ENCODE assay signal across 11 mouse cellular contexts in the genomic region with DNA sequence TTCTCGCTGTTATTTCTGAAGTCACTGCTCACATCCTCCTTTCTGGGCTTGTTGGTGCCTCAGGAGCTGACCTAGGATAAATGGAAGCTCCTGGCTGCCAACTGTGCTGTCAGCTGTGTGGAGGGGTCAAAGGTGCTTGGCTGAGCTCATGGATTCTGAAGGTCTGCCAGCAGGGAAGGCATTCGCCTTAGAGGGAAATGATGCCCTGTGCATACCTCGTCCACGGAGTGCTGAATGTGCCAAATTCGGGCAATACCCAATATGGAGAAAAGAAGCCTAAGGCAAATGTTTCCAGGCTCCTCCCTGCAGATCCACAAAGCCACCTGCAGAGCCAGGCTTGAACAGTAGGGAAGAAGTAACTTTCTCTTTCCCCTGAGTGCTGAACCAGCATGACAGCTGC.
DNase-seq lines count a peak whose midpoint lies in the region; ATAC-seq and TF ChIP-seq lines count a peak whose summit lies in the region.
"Had no signal": no experiment of that assay in that cellular context is flagged by ENCODE, and none has a peak within 500 bp of the region (broad histone marks: within the 10 kb centered on the region; RNA-seq: fewer than 3 reads in every experiment).

No protein-coding gene starts in this region.

- H3K9ac ChIP-seq in hindbrain, postnatal 0 days (replicated peaks; ENCODE audit: low read length), result no peak overlapping the region
- H3K9ac ChIP-seq: liver, embryonic 14.5 days had no signal

- DNase-seq in adrenal gland, postnatal 14 days, result peak; percentile 37
- no peak for DNase-seq in adrenal gland, postnatal 4 days (ENCODE audit: low spot score in 2 of 2)
- DNase-seq in kidney, adult 8-10 months, result peak; percentile 75 to 76
- DNase-seq in kidney, postnatal 4 days, result no peak
- DNase-seq in embryo, embryonic 10.5 days (ENCODE audit: low spot score), result peak; percentile 16
- DNase-seq in kidney, postnatal 36 days, result peak; percentile 75 to 78
- DNase-seq in hindbrain, postnatal 0 days (ENCODE audit: low spot score), result no peak
- DNase-seq in cerebellum, adult 11 months, result no peak
- DNase-seq: layer of hippocampus, postnatal 36 days; thymus, adult 2 months had no signal

- no peak for ATAC-seq in hindbrain, postnatal 0 days

- TF ChIP-seq CTCF in hindbrain, postnatal 0 days (IDR thresholded peaks at IDR 0.05; ENCODE audit: low read depth), result no peak

- no peak overlapping the region for H3K4me2 ChIP-seq in hindbrain, postnatal 0 days (ENCODE audit: low read depth, low read length)

- no peaks in the 10 kb centered on the region for H3K9me3 ChIP-seq in hindbrain, postnatal 0 days (ENCODE audit: low read length)

- H3K4me3 ChIP-seq in hindbrain, postnatal 0 days (ENCODE audit: low read length), result no peak overlapping the region

- H3K36me3 ChIP-seq in hindbrain, postnatal 0 days (ENCODE audit: insufficient read depth, low read length), result no peaks in the 10 kb centered on the region

- WGBS in hindbrain, postnatal 0 days, result 46% methylated on average over 5 of the region's 5 CpGs

- no peaks in the 10 kb centered on the region for H3K4me1 ChIP-seq in hindbrain, postnatal 0 days (ENCODE audit: insufficient read depth, low read length)

- H3K27me3 ChIP-seq in hindbrain, postnatal 0 days (ENCODE audit: insufficient read depth, low read length), result no peaks in the 10 kb centered on the region

- no peak overlapping the region for H3K27ac ChIP-seq in hindbrain, postnatal 0 days
- H3K27ac ChIP-seq: liver, embryonic 14.5 days had no signal

Comparison
In these comparisons a context has a peak if more than half of its experiments do, and no peak if none do; other contexts are left out.
1. DNase-seq: peak in adrenal gland, postnatal 14 days (single experiment), kidney, adult 8-10 months (2 of 2), embryo, embryonic 10.5 days (single experiment) and kidney, postnatal 36 days (2 of 2); none in adrenal gland, postnatal 4 days (0 of 2), kidney, postnatal 4 days (0 of 2), hindbrain, postnatal 0 days (single experiment) and cerebellum, adult 11 months (single experiment).